Mouse (Mus musculus) left cerebral cortex, postnatal 10 days (tissue): Measurements from ENCODE around the gene Dnajb14. TPM values are rescaled to one million over a fixed set of nuclear protein-coding genes. Genes with fewer than 3 reads are reported as not detected.
"Not testable (repeated sequence)": the region's sequence is repeated elsewhere in the genome, so short reads cannot be mapped to it uniquely, and the experiment has no call there.

Source experiments
- DNase-seq, 2 experiments: peaks; one replicate each; pipeline ENCODE4 v3.0.0; 2021 to 2022; ENCODE audit warnings: low spot score in 2 of 2, mixed read lengths in 1 of 2; ENCODE audit errors: extremely low spot score in 1 of 2
- intact Hi-C: fragments of 180-260 bp; cut with DNase I; formaldehyde crosslinking; loops from one replicate; pipeline ENCODE4 v1.15.1; 2025
- total RNA-seq, 2 experiments: library from RNA; stranded (reverse); gene quantifications; 2 replicates each; pipeline ENCODE4 v1.2.3; 2021

Dnajb14 gene
- total RNA-seq, 2 experiments from 2014 or later, result 39.1 to 41.5 TPM

DNA sequence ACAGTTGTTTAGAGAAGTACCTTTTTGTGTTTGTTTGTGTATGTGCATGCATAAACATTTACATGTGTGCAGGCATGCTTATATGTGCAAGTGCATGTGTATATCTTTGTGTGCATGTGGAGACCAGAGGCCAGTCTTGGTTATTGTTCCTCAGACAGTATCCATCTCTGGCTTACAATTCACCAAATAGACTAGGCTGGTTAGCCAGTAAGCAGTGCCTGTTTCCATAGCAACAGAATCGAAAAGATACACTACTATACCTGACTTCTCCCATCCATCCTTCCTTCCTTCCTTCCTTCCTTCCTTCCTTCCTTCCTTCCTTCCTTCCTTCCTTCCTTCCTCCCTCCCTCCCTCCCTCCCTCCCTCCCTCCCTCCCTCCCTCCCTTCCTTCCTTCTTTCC is 96.5 kb downstream of the Dnajb14 start:
- intact Hi-C loops, DNase-seq: not testable (repeated sequence)

Other genes with a start within 250 kb of the Dnajb14 start
- gene Ddit4l, start 246.1 kb upstream of the Dnajb14 start, total RNA-seq, result 1 to 10 TPM; 6.1 to 7.2 TPM
- gene Gm21962, start 196.2 kb upstream of the Dnajb14 start, total RNA-seq, result not detected
- 100 to 1,000 TPM; 180 to 201 TPM for gene H2afz, start 3.2 kb upstream of the Dnajb14 start, total RNA-seq
- 10 to 100 TPM; 66.2 to 68.8 TPM for gene Lamtor3, start 50.8 kb downstream of the Dnajb14 start, total RNA-seq
- 1 to 10 TPM; 2.4 to 4.0 TPM for gene Dapp1, start 113.9 kb downstream of the Dnajb14 start, total RNA-seq
- gene 1110002E22Rik, start 197.4 kb downstream of the Dnajb14 start, total RNA-seq, result 1 to 10 TPM; 1.7 to 3.9 TPM
- not detected for gene Gm5105, start 199.7 kb downstream of the Dnajb14 start, total RNA-seq